Mouse (Mus musculus): Measurements from ENCODE around the gene Lcn3. TPM values are rescaled to one million over a fixed set of nuclear protein-coding genes. Genes with fewer than 3 reads are reported as not detected.

The Lcn3 gene
- polyA plus RNA-seq (2012; rRNA removed), result not detected in 2 replicates

DNA sequence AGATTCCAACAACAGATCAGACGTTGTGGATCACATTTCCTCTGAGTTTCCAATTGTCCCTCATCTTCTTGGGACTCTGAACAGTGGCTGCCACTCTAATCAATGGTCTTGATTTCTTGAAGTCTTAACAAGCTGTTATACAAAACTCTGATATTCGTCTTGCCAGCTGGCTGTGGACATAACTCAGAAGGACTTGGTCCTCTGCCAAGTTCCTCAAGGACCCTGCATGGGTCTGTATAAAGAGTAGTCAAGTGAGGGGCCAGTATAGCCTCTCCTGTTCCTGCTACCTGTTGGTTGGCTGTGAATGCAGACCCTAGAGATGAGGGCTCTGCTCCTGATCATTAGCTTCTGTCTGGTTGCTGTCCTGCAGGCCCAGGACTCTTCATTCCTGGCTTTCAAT is at the start of gene Lcn3:
Gene Lcn3, plus strand, starts transcription at position 301 of the 400 bp plus-strand sequence.

DNA sequence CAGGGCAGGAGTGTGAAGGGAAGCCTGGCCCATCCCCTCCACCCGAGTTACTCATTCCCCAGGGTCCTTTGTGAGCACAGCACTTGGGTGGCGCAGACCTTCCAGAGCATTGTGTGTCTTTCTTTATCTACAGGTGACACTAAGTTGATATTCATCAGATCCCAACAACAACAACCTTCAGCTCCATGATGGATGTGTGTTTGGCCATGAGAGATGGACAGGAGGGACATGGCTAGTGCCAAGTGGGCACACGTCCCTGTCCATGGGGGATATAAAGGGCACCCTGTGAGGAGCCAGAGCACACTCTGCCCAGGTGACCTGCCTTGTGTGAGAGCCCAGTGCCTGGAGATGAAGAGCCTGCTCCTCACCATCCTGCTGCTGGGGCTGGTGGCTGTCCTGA is 28.7 kb upstream of the Lcn3 start, which contains the start of gene Obp2b:
Gene Obp2b, plus strand, starts transcription at position 301 of the 400 bp plus-strand sequence.

DNA sequence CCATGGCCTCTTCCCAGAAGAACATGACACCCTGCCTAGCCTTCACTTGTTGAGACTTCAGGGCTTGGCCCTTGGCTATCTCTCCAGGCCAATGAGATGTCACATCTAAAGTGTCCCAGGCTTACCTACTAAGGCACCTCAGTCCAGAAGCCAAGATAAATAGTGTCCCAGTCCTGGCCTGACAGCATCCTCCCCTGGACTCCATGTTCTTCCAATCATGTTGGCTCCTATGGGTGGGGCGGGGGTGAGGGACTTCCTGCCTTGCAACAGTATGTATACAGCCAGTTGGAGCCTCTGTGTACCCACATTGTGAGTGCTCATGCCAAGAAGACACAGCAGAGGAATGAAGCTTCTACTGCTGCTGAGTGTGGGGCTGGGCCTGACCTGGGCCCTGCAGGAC is 11.3 kb downstream of the Lcn3 start, which contains the start of gene Lcn11:
Gene Lcn11, plus strand, starts transcription at position 301 of the 400 bp plus-strand sequence.

DNA sequence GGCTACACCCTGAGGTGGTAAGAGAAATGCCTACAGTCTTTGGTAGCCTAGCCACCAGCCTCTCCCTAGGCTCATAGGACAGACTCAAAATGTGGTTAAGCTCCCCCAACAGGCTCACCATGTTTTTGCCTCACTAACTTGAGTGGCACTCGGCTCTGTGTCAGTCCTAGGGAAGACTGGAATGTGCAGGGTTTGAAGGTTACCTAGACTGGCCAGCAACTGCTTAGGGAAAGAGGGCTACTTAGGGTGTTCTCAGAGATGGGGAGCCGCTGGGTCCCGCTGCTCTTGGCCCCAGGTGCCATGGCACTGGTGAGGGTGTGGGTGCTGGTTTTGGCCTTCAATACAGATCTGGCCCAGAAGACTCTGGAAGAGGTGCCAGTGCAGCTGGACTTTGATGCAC is 16.6 kb downstream of the Lcn3 start, which contains the start of gene Gm13539:
Gene Gm13539, plus strand, starts transcription at position 301 of the 400 bp plus-strand sequence.

DNA sequence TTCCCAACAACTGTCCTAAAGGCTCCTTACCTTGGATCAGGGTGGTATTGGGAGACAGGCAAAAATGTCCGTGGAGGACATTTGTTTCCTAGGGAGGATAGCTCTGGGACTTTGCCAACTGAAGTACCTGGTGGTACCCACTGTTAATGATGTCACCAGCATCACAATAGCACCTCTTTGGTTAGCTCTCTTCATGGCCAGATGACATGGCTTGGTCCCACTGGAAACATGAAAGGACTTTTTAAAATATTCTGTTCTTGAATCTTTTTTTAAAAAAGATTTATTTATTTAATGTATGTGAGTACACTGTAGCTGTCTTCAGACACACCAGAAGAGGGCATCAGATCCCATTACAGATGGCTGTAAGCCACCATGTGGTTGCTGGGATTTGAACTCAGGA is 50.4 kb downstream of the Lcn3 start, which contains the start of gene Glt6d1:
Gene Glt6d1, minus strand, starts transcription at position 101 of the 400 bp plus-strand sequence.

Other genes with a start within 250 kb of the Lcn3 start
- gene Traf2, start 218.6 kb upstream of the Lcn3 start, polyA plus RNA-seq (2012; rRNA removed), result 13.1 and 14.5 TPM in 2 replicates
- gene Edf1, start 207.7 kb upstream of the Lcn3 start, polyA plus RNA-seq (2012; rRNA removed), result 199 and 206 TPM in 2 replicates
- gene Mamdc4, start 190.7 kb upstream of the Lcn3 start, polyA plus RNA-seq (2012; rRNA removed), result 6.3 and 6.6 TPM in 2 replicates
- 181 and 195 TPM in 2 replicates for gene Phpt1, start 190.3 kb upstream of the Lcn3 start, polyA plus RNA-seq (2012; rRNA removed)
- gene Ajm1, start 183.8 kb upstream of the Lcn3 start, polyA plus RNA-seq (2012; rRNA removed), result 15.8 and 18.1 TPM in 2 replicates
- gene Rabl6, start 157.0 kb upstream of the Lcn3 start, polyA plus RNA-seq (2012; rRNA removed), result 83.7 and 90.9 TPM in 2 replicates
- 0.01 TPM in 1 of 2 replicates, not detected in the other for gene Ccdc183, start 147.9 kb upstream of the Lcn3 start, polyA plus RNA-seq (2012; rRNA removed)
- gene Tmem141, start 143.6 kb upstream of the Lcn3 start, polyA plus RNA-seq (2012; rRNA removed), result 27.9 and 35.4 TPM in 2 replicates
- 1.1 TPM in 2 replicates for gene Fcna, start 137.5 kb upstream of the Lcn3 start, polyA plus RNA-seq (2012; rRNA removed)
- not detected in 2 replicates for gene Lcn8, start 112.4 kb upstream of the Lcn3 start, polyA plus RNA-seq (2012; rRNA removed)
- not detected in 2 replicates for gene Lcn5, start 107.6 kb upstream of the Lcn3 start, polyA plus RNA-seq (2012; rRNA removed)
- gene Lcn6, start 88.8 kb upstream of the Lcn3 start, polyA plus RNA-seq (2012; rRNA removed), result not detected in 2 replicates
- gene Lcn10, start 82.8 kb upstream of the Lcn3 start, polyA plus RNA-seq (2012; rRNA removed), result not detected in 2 replicates
- gene Obp2a, start 65.5 kb upstream of the Lcn3 start, polyA plus RNA-seq (2012; rRNA removed), result not detected in 2 replicates
- 70.7 and 77.4 TPM in 2 replicates for gene Bmyc, start 58.8 kb upstream of the Lcn3 start, polyA plus RNA-seq (2012; rRNA removed)
- not detected in 2 replicates for gene Obp2b, start 28.6 kb upstream of the Lcn3 start, polyA plus RNA-seq (2012; rRNA removed)
- gene Lcn11, start 11.4 kb downstream of the Lcn3 start, polyA plus RNA-seq (2012; rRNA removed), result not detected in 2 replicates
- gene Gm13539, start 16.7 kb downstream of the Lcn3 start, polyA plus RNA-seq (2012; rRNA removed), result not detected in 2 replicates
- not detected in 2 replicates for gene Glt6d1, start 50.3 kb downstream of the Lcn3 start, polyA plus RNA-seq (2012; rRNA removed)
- not detected in 2 replicates for gene Lcn9, start 57.6 kb downstream of the Lcn3 start, polyA plus RNA-seq (2012; rRNA removed)
- gene Sohlh1, start 81.7 kb downstream of the Lcn3 start, polyA plus RNA-seq (2012; rRNA removed), result not detected in 2 replicates
- 50.7 and 54.5 TPM in 2 replicates for gene Kcnt1, start 98.2 kb downstream of the Lcn3 start, polyA plus RNA-seq (2012; rRNA removed)
- 47.5 and 49.6 TPM in 2 replicates for gene Camsap1, start 217.7 kb downstream of the Lcn3 start, polyA plus RNA-seq (2012; rRNA removed)